Mouse (Mus musculus) MEL (cell line): ENCODE measurements around the gene Adam12. TPM values are rescaled to one million over a fixed set of nuclear protein-coding genes. Genes with fewer than 3 reads are reported as not detected.

ENCODE experiments used
- DNase-seq: peaks from one replicate; pipeline ENCODE4 v3.0.0; 2011; ENCODE audit warnings: low read depth, low spot score
- H3K27ac ChIP-seq: 2 replicates; pipeline ENCODE4 v1.5.1; 2012; ENCODE audit warnings: low read depth, mild to moderate bottlenecking, control low read depth, low read length, moderate library complexity; ENCODE audit not compliant: control insufficient read depth
- H3K27me3 ChIP-seq, 2 experiments: fragments of 150-350 bp in 1 of 2; sonication (generic) in 1 of 2; 2 replicates each; pipeline ENCODE4 v1.6.1; 2012; ENCODE audit warnings: low read length in 2 of 2, mild to moderate bottlenecking in 2 of 2, improper control_type of control experiment in 1 of 2, moderate library complexity in 1 of 2; ENCODE audit not compliant: insufficient read depth in 2 of 2, control insufficient read depth in 1 of 2
- H3K36me3 ChIP-seq, 2 experiments: 2 replicates each; pipeline ENCODE4 v1.6.1; 2012 to 2014; ENCODE audit warnings: low read length in 2 of 2, improper control_type of control experiment in 1 of 2, inconsistent platforms in 1 of 2, mild to moderate bottlenecking in 1 of 2; ENCODE audit not compliant: insufficient read depth in 2 of 2, control insufficient read depth in 1 of 2
- H3K4me1 ChIP-seq, 2 experiments: fragments of 150-350 bp in 1 of 2; sonication (generic) in 1 of 2; 2 replicates each; pipeline ENCODE4 v1.6.1; 2012; ENCODE audit warnings: low read length in 2 of 2, improper control_type of control experiment in 1 of 2, mild to moderate bottlenecking in 1 of 2; ENCODE audit not compliant: insufficient read depth in 2 of 2, control insufficient read depth in 1 of 2
- H3K4me3 ChIP-seq, 2 experiments: fragments of 150-350 bp in 1 of 2; sonication (generic) in 1 of 2; 2 replicates each; pipeline ENCODE4 v1.5.1; 2012; ENCODE audit warnings: low read depth in 2 of 2, low read length in 2 of 2, mild to moderate bottlenecking in 2 of 2, moderate library complexity in 2 of 2, control low read depth in 1 of 2, improper control_type of control experiment in 1 of 2; ENCODE audit not compliant: control insufficient read depth in 1 of 2, insufficient read depth in 1 of 2
- H3K79me2 ChIP-seq: 2 replicates; pipeline ENCODE4 v1.6.1; 2012; ENCODE audit warnings: mild to moderate bottlenecking, low read length, moderate library complexity; ENCODE audit not compliant: control insufficient read depth, poor library complexity, insufficient read depth
- H3K9ac ChIP-seq: 2 replicates; pipeline ENCODE4 v1.6.1; 2012; ENCODE audit warnings: low read depth, mild to moderate bottlenecking, control low read depth, low read length, moderate library complexity; ENCODE audit not compliant: control insufficient read depth, poor library complexity, severe bottlenecking
- H3K9me3 ChIP-seq: fragments of 150-350 bp; sonication (generic); replicated peaks from 2 replicates; pipeline ENCODE4 v1.6.1; 2012; ENCODE audit warnings: mild to moderate bottlenecking, low read length, improper control_type of control experiment, moderate library complexity; ENCODE audit not compliant: insufficient read depth
- BHLHE40 ChIP-seq: IDR thresholded peaks from 2 replicates; pipeline ENCODE4 v1.6.1; 2012; ENCODE audit warnings: low read depth, mild to moderate bottlenecking, inconsistent platforms, low read length, improper control_type of control experiment, borderline replicate concordance
- CHD2 ChIP-seq: IDR thresholded peaks from 2 replicates; pipeline ENCODE4 v1.6.1; 2011; ENCODE audit warnings: low read length, improper control_type of control experiment
- E2F4 ChIP-seq: IDR thresholded peaks from 2 replicates; pipeline ENCODE4 v1.6.1; 2011; ENCODE audit warnings: low read depth, low read length, improper control_type of control experiment, borderline replicate concordance
- ELF1 ChIP-seq: IDR thresholded peaks from 2 replicates; pipeline ENCODE4 v1.6.1; 2014; ENCODE audit warnings: low read depth, mild to moderate bottlenecking, inconsistent platforms, low read length, improper control_type of control experiment, moderate library complexity
- EP300 ChIP-seq, 2 experiments: IDR thresholded peaks; 2 replicates each; pipeline ENCODE4 v1.6.1; 2011; ENCODE audit warnings: improper control_type of control experiment in 2 of 2, low read length in 2 of 2, low read depth in 1 of 2, mild to moderate bottlenecking in 1 of 2
- GABPA ChIP-seq: IDR thresholded peaks from 2 replicates; pipeline ENCODE4 v1.6.1; 2012; ENCODE audit warnings: low read depth, mild to moderate bottlenecking, inconsistent platforms, low read length, improper control_type of control experiment, moderate library complexity
- JUND ChIP-seq: IDR thresholded peaks from 2 replicates; pipeline ENCODE4 v1.6.1; 2011; ENCODE audit warnings: low read depth, mild to moderate bottlenecking, improper control_type of control experiment, low read length
- MAX ChIP-seq: IDR thresholded peaks from 2 replicates; pipeline ENCODE4 v1.6.1; 2011; ENCODE audit warnings: low read length, improper control_type of control experiment
- MXI1 ChIP-seq: IDR thresholded peaks from 2 replicates; pipeline ENCODE4 v1.6.1; 2011; ENCODE audit warnings: mild to moderate bottlenecking, low read depth, low read length, improper control_type of control experiment
- MYB ChIP-seq: IDR thresholded peaks from 2 replicates; pipeline ENCODE4 v1.6.1; 2011; ENCODE audit warnings: mild to moderate bottlenecking, low read depth, low read length, improper control_type of control experiment
- MYC ChIP-seq: IDR thresholded peaks from 2 replicates; pipeline ENCODE4 v1.6.1; 2011; ENCODE audit warnings: low read depth, mild to moderate bottlenecking, low read length, improper control_type of control experiment, moderate library complexity
- RAD21 ChIP-seq: IDR thresholded peaks from 2 replicates; pipeline ENCODE4 v1.6.1; 2011; ENCODE audit warnings: mild to moderate bottlenecking, low read depth, low read length, improper control_type of control experiment
- TAL1 ChIP-seq: IDR thresholded peaks from 2 replicates; pipeline ENCODE4 v1.6.1; 2012; ENCODE audit warnings: mild to moderate bottlenecking, inconsistent platforms, low read length, moderate library complexity, mixed read lengths
- TBP ChIP-seq: IDR thresholded peaks from 2 replicates; pipeline ENCODE4 v1.8.0; 2011; ENCODE audit warnings: low read depth, low read length, improper control_type of control experiment
- UBTF ChIP-seq: IDR thresholded peaks from 2 replicates; pipeline ENCODE4 v1.6.1; 2012; ENCODE audit warnings: low read depth, mild to moderate bottlenecking, inconsistent platforms, low read length, improper control_type of control experiment, moderate library complexity, borderline replicate concordance; ENCODE audit not compliant: insufficient read depth
- USF1 ChIP-seq: IDR thresholded peaks from 2 replicates; pipeline ENCODE4 v1.6.1; 2014; ENCODE audit warnings: low read depth, mild to moderate bottlenecking, inconsistent platforms, low read length, improper control_type of control experiment, moderate library complexity
- ZC3H11A ChIP-seq: IDR thresholded peaks from 2 replicates; pipeline ENCODE4 v1.6.1; 2012; ENCODE audit warnings: low read depth, mild to moderate bottlenecking, inconsistent platforms, low read length, improper control_type of control experiment
- polyA plus RNA-seq, 2 experiments: library from polyadenylated mRNA; stranded (reverse) in 1 of 2; unstranded in 1 of 2; fragments of >175 nt in 1 of 2; fragments of >200 nt in 1 of 2; gene quantifications; 2 replicates each; pipeline versions ENCODE4 v1.2.1 to v1.2.4; 2012; ENCODE audit warnings: low replicate concordance in 2 of 2, low read depth in 1 of 2; ENCODE audit not compliant: insufficient read length in 2 of 2, insufficient read depth in 1 of 2, missing spikeins in 1 of 2
- total RNA-seq: library from RNA; depleted of rRNA; stranded (reverse); fragments of 300-350 nt; gene quantifications from 2 replicates; pipeline ENCODE4 v1.2.3, GENCODE M21; 2012

Gene Adam12
- total and polyA plus RNA-seq, 3 experiments: not detected

DNA sequence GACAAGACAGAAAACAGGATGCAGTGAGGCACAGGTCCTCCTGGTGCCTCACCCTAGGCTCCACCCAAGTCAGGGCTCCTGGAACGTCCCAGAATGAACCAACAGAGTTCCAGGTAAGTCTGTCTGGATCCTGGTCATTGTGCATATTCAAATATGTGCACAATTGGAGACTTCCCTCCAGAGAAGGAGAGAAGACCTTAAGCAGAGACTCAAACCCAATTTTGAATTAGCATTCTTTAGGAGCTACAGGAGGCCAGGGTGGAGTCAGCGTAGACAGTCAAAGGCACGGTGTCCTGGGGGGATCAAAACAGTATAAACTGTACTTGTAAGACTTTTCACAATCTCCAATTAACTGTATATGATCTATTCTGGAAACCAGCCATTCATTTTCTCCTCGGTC lies 40.5 kb upstream of the Adam12 start:
- H3K9me3 ChIP-seq: no peaks in the 10 kb centered on the region

DNA sequence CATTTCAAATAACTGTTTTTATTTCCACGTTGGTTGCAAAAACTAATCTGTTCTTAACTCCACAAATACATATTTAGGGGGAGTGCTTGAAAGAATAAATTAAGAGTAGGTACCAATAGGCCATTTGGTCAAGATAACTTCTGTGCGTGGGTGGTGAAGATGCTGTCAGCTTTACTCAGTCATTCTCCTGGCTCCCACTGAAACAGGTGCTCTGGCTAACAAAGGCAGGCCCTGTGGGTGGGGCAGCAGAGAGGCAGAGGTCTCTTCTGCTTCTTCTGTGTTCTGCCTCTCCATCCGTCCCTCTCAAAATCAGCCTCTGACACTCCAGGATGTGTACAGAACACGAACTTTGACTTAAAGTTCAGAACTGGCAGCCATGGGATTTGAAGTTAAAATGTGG lies 33.8 kb upstream of the Adam12 start:
- Histone ChIP-seq H3K27me3 (no peaks in the 10 kb centered on the region), H3K79me2 (no peaks in the 10 kb centered on the region), H3K9ac (no peak overlapping the region), H3K4me3 (no peak overlapping the region), H3K27ac (no peak overlapping the region), H3K9me3 (no peaks in the 10 kb centered on the region), H3K4me1 (no peaks in the 10 kb centered on the region), H3K36me3 (no peaks in the 10 kb centered on the region)
- no peak for DNase-seq
- no peak for TF ChIP-seq UBTF
- no peak for TF ChIP-seq RAD21
- TF ChIP-seq GABPA: no peak
- TF ChIP-seq MYC: no peak
- TF ChIP-seq EP300 (IDR thresholded peaks at IDR 0.05; ENCODE audit: low read depth in 1 of 2, low read length in 2 of 2): no peak
- no peak for TF ChIP-seq ELF1
- TF ChIP-seq MAX: no peak

More for the DNA sequence above, 40.5 kb upstream of the Adam12 start:
- Histone ChIP-seq H3K36me3 (no peaks in the 10 kb centered on the region), H3K4me1 (no peaks in the 10 kb centered on the region), H3K4me3 (no peak overlapping the region), H3K9ac (no peak overlapping the region), H3K79me2 (no peaks in the 10 kb centered on the region), H3K27me3 (no peaks in the 10 kb centered on the region), H3K27ac (no peak overlapping the region)
- TF ChIP-seq MXI1 (no peak), CHD2 (no peak), ZC3H11A (no peak), UBTF (no peak), TAL1 (no peak), MYB (no peak), GABPA (no peak), TBP (no peak), ELF1 (no peak), RAD21 (no peak), USF1 (no peak), BHLHE40 (no peak), MAX (no peak), E2F4 (no peak), JUND (no peak)
- no peak for DNase-seq
